Mouse (Mus musculus) adrenal gland, adult 8-10 months (tissue): ENCODE data around the gene BC003965. TPM values are rescaled to one million over a fixed set of nuclear protein-coding genes. Genes with fewer than 3 reads are reported as not detected.
A peak's percentile ranks its signal among the peaks of the same experiment; 100 is the strongest.
"Not testable (repeated sequence)": the region's sequence is repeated elsewhere in the genome, so short reads cannot be mapped to it uniquely, and the experiment has no call there.

Source experiments
- DNase-seq: peaks from one replicate; pipeline ENCODE4 v3.0.0; 2022
- total RNA-seq, 4 experiments: library from RNA; stranded (reverse); gene quantifications; 2 replicates each; pipeline ENCODE4 v1.2.4; 2022

The BC003965 gene
- total RNA-seq, 4 experiments from 2014 or later, result 18.4 to 21.7 (median 20.9) TPM

DNA sequence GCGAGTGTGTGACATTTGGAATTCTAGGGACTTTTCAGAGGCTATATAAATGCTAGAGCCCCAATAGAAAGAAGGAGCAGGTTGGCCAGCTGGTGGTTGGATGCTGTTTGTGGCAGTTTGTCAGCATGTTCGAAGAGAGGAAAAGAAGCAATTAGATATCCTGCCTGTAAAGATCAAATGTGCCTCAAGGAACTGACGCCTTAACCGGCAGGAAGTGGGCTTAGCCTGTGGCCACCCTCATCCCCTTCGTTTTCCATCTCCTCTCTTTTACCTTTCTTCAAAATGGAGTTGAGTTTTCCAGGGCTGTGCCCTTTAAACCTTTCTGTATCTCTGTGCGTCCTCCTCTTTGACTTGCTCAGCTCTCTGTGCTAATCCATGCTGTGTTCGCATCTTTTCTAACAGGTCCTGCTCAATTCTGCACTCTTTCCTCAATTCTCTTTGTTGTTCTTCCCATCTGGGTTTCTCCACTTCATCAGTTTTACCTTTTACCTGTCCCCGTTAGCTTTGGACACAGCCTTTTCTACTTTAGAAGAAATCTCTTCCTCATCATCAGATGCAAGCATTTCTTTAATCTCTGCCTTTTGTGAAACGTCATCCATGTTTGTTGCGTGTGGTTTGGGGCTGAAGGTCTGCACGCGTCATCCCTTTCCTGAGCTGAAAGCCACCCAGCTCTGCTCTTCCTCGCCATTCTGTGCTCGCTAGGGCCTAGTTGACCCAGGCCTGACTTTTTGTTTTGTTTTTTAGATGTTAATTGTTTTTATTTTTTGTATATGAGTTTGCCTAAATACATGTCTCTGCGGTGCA lies 35.3 kb downstream of the BC003965 start:
- no peak for DNase-seq

DNA sequence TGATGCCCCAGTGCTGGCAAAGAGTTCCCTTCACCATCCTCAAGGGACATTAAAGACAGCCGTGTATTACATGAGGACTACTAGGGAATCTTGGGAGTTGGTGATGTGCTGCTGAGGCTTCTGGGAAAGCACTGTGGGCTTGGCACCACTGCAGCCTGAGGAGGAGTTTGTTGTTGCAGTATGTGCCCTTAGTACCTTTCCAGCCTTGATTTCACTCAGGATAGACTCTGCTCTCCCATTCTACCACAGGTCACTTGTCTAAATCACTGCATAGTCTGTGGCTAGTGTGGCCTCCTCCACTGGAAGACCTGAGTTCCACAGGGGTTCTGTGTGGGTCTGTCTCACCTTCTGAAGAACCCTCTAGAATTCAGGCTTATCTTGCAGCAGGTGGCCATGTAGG lies 36.4 kb downstream of the BC003965 start:
- no peak for DNase-seq

DNA sequence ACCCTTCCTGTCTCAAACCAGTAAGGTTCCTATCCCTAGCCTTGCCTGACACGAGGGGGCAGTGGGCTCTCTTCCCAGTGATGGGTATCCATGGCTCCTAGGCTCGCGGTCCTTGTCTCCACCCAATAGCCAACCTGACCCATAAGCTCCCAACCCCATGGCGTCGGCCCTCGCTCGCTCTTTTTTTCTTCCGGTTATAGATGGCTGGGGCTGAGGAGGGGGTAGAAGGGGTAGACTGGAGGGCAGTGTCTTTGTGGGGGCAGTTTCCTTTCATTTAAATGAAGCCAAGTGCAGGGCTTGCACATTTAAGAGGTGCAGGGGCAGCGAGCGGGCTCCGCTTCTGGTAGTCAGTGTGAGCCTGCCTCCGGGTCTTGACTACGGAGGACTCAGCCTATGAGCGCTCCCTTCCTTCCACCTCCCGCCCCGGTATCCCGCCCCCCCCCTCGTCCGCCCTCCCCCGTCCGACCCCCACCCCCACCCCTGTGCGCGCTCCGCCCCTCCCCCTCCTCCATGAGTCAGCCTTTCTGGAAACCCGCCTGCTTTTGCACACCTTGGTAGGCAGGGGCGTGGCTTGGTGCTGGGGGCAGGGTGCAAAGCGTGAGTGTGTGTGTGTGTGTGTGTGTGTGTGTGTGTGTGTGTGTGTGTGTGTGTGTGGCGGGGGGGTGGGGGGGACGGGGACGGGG lies 37.6 kb downstream of the BC003965 start:
- DNase-seq, result peak; percentile 50

DNA sequence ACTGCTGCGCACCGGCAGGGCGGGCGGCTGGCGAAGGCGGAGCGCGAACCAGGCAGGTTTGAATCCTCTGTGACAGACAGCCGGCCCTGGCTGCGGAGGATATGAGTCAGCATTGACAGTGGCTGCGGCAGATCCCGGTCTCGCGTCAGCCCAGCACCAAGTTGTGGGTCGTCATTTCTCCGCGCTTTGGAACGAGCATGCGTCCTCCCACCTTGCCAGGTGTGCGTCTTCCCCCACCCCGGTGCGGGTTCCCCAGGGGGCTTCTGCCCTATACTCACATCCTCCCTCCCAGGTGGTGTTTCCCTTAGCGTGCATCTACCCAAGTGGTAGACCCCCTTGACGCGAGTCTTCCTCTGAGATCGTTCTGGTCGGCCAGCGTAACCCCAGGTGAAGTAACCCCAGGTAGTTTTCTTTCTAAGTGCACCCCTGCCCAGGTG lies 38.2 kb downstream of the BC003965 start:
- DNase-seq, result peak; percentile 29

DNA sequence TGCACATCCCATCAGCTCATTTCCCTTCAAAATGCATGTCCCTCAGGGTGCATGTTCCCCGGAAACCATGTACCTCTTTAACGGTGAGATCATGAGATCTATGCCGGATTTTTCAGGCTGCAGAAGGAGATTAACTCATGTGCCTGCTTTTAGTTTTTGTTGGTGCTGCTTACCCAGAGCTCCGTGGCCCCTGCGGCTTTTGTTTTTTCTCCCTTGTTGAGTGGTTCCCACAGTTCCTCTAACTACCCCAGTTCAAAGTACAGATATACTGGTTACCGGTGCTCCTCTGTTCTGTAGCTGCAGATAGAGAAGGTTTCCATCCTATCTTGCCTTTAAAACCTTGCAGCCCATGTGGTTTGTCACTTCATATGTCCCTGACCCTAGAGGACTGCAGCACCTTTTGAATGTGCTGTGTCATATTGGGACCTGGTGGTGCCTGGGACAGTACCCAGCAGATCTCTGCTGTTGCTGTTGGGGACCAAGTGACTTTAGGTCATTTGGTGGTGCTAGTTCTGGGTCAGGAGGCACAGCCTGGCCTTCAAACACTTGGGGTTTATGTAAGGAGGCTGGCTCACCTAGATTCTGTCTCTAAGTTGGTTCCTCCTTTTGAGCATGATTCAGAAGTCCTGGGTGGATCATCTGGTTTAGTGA lies 38.7 kb downstream of the BC003965 start:
- no peak for DNase-seq

DNA sequence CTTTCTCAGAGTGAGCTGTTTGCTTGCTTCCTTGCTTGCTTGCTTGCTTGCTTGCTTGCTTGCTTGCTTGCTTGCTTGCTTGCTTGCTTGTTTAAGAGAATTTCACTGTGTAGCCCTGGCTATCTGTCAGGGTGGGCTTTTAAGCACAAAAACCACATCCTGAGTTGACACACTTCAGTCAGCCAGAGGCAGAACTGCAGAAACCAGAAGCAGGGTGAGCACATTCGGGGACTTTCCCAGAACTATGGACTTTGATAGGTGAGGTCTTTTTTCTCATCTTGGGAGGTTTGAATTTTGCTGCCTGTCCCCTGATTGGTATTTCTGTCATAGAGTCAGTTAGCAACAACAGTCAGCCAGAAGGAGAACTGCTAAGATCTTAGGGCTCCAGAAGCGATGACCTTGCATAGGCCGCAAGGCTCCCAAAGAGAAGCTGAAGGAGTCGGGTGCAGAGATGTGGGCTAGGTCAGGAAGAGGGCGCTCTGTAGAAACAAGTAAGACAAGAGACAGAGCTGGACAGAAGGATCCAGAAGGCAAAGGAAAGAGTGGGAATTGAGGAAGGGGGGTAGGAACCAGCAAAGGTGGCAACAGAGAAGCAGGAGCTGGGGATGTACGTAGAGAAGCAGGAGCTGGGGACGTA lies 40.4 kb downstream of the BC003965 start:
- DNase-seq, result no peak

DNA sequence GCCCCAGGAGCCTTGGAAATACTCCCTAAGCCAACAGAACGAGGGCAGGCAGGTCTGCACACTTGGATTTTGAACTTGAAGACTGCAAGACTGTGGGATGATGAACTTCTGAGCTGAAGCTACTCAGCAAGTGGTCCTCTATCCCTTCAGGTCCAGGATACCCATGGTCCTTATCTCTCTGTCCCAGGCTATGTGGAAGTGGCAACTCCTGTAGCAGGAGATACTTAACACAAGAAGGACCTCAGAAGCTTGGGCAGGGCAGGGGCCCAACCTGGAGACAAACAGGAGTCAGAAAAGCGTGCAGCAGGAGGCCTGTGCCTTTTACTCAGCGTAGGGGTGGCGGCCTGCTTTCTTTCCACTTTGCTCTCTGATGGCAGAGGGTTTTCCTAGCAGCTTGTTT lies 41.3 kb downstream of the BC003965 start:
- DNase-seq, result no peak

DNA sequence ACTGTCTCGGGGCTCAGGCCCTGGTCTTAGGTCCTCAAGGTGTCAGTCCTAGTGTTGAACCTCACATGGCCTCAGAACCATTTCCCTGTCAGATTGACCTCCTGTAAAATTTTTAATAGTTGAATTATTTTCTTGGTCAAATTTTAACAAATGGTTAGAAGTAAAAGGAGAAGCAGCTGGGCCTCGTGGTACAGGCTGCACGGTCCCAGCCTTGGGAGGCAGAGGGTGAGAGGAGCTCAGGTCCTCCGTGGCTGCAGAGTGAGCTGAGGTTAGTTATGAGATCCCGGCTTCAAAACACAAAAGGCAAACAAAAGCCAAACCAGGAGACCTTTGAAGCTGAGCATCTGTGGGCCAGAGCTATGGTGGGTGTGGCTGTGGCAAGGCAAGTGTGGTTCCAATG lies 43.6 kb downstream of the BC003965 start:
- DNase-seq, result no peak

DNA sequence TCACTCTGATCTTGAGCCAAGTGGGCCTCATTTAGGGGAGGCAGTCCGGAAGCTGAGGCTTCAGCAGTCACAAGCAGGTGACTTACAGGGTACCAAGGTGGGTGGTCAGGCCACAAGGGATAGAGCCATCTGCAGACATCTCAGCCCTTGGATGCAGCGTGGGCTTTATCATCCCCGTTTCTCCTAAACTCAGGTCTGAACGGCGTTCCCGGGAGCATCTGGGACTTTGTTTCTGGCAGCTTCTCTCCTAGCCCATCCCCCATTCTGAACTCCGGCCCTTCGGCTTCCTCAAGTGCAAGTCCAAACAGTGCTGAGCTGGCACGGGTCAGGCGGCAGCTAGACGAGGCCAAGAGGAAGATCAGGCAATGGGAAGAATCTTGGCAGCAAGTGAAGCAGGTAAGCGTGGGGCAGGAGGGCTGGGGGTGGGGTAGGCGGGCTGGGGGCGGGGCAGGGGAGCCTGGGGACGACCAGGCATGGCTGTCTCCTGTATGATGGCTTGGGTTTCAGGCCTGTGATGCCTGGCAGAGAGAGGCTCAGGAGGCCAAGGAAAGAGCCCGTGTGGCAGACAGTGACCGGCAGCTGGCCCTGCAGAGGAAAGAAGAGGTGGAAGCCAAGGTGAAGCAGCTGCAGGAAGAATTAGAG lies 45.8 kb downstream of the BC003965 start:
- DNase-seq, result not testable (repeated sequence)

DNA sequence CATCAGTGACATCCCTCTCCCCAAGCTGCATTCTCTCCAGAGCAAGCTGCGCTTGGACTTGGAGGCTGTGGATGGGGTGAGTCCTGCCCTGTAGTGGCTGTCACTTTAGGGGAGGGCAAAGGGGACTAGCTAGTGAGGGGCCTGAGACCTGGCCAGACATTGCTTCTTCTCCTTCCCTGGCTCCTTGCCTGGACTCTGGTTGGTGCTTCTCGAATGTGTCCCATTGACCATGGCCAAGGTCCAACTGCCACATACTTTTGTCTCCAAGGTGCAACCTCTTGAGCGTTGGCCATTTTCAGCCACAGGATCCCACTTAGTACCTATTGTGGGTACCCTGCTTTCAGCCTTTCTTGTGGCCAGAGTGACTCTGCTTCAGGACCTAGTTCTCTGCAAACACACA lies 46.3 kb downstream of the BC003965 start:
- no peak for DNase-seq

DNA sequence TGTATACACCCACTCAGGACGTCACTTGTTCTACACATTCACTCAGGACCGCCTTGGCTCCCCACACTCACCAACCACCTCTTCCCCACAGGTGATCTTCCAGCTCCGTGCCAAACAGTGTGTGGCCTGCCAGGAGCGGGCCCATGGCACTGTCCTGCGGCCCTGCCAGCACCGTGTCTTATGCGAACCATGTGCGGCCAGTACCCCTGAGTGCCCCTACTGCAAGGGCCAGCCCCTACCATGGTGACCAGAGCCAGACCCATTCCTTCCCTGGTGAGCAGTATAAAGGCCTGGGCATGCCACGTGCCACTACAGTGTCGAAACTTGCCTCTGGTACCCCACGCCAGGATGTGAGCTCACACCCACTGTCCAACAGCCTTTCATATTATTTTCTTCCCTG lies 47.3 kb downstream of the BC003965 start:
- not testable (repeated sequence) for DNase-seq

DNA sequence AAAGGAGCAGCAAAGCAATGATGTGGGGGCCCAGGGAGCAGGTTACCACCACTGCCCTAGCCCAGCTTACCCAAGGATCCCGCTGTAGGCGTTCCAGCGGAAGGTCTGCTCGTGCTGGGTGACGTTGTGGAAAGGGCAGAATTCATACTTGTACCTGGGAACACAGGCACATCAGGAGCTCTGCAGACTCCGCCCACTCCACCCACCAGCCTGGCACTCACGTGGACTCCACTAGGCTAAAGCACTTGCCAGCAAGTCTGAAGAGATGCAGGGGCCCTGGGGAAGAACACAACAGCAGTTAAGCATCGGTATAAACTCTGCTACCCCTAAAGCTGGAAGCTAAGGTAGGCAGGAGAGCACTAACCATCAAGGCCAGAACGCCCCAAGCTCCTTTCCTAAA lies 51.3 kb downstream of the BC003965 start:
- no peak for DNase-seq

Other genes with a start within 250 kb of the BC003965 start
- gene Mapk8ip3, start 247.6 kb upstream of the BC003965 start, total RNA-seq, result 100 to 1,000 TPM in 3 of 4 experiments, 10 to 100 TPM in 1; 96.1 to 271 (median 177) TPM
- gene Jpt2, start 223.9 kb upstream of the BC003965 start, total RNA-seq, result 10 to 100 TPM; 28.0 to 38.5 (median 30.7) TPM
- gene Cramp1l, start 168.8 kb upstream of the BC003965 start, total RNA-seq, result 10 to 100 TPM; 22.0 to 33.2 (median 25.4) TPM
- 10 to 100 TPM; 31.7 to 45.0 (median 38.1) TPM for gene Ift140, start 168.5 kb upstream of the BC003965 start, total RNA-seq
- 10 to 100 TPM; 35.3 to 56.0 (median 52.6) TPM for gene Tmem204, start 101.0 kb upstream of the BC003965 start, total RNA-seq
- gene Telo2, start 68.6 kb upstream of the BC003965 start, total RNA-seq, result 10 to 100 TPM; 24.0 to 40.2 (median 29.5) TPM
- gene Ptx4, start 63.8 kb upstream of the BC003965 start, total RNA-seq, result not detected
- gene Clcn7, start 51.2 kb upstream of the BC003965 start, total RNA-seq, result 10 to 100 TPM; 47.4 to 77.7 (median 67.8) TPM
- gene Ccdc154, start 22.1 kb upstream of the BC003965 start, total RNA-seq, result under 1 TPM in 3 of 4 experiments, not detected in 1; 0.09 to 0.34 (median 0.19) TPM
- under 1 TPM in 3 of 4 experiments, not detected in 1; 0.40 to 0.67 (median 0.42) TPM for gene Gm38655, start 9.1 kb upstream of the BC003965 start, total RNA-seq
- gene Unkl, start 3.8 kb downstream of the BC003965 start, total RNA-seq, result 10 to 100 TPM; 18.4 to 36.4 (median 26.2) TPM
- gene Gnptg, start 55.6 kb downstream of the BC003965 start, total RNA-seq, result 10 to 100 TPM; 48.9 to 57.3 (median 52.2) TPM
- 10 to 100 TPM; 23.4 to 35.5 (median 30.3) TPM for gene Tsr3, start 55.6 kb downstream of the BC003965 start, total RNA-seq
- gene Baiap3, start 71.8 kb downstream of the BC003965 start, total RNA-seq, result 10 to 100 TPM; 12.8 to 44.5 (median 22.1) TPM
- gene Ube2i, start 90.1 kb downstream of the BC003965 start, total RNA-seq, result 100 to 1,000 TPM; 249 to 283 (median 265) TPM
- gene Prss34, start 113.8 kb downstream of the BC003965 start, total RNA-seq, result under 1 TPM in 3 of 4 experiments, not detected in 1; 0.31 to 0.56 (median 0.41) TPM
- not detected for gene Prss28, start 124.1 kb downstream of the BC003965 start, total RNA-seq
- gene Prss29, start 134.1 kb downstream of the BC003965 start, total RNA-seq, result not detected
- gene Tpsab1, start 161.0 kb downstream of the BC003965 start, total RNA-seq, result 1 to 10 TPM in 1 of 4 experiments, under 1 TPM in 2, not detected in 1; 0.43 to 1.1 (median 0.59) TPM
- 1 to 10 TPM; 1.9 to 4.4 (median 2.4) TPM for gene Tpsb2, start 181.8 kb downstream of the BC003965 start, total RNA-seq
- gene Tpsg1, start 184.7 kb downstream of the BC003965 start, total RNA-seq, result not detected
- gene Cacna1h, start 249.2 kb downstream of the BC003965 start, total RNA-seq, result 100 to 1,000 TPM; 117 to 206 (median 157) TPM